Mouse (Mus musculus): ENCODE data around the gene Ehd2.

The Ehd2 gene

GRCm38 (mm10) chr7:15967312-15967711 lies at the start of gene Ehd2:
Ehd2 (minus strand) TSS chr7:15967567.
- DNase-seq = peak; percentile 83

- no peak for DNase-seq
Observed at GRCm38 (mm10) chr7:16015384-16015783, 48.0 kb upstream of the Ehd2 start.

- no peak for DNase-seq
Observed at GRCm38 (mm10) chr7:16014521-16015175, 47.3 kb upstream of the Ehd2 start.

GRCm38 (mm10) chr7:16013722-16014275 lies 46.4 kb upstream of the Ehd2 start:
- DNase-seq = no peak

- peak; percentile 80 for DNase-seq
Observed at GRCm38 (mm10) chr7:16012576-16013263, 45.4 kb upstream of the Ehd2 start.

DNA sequence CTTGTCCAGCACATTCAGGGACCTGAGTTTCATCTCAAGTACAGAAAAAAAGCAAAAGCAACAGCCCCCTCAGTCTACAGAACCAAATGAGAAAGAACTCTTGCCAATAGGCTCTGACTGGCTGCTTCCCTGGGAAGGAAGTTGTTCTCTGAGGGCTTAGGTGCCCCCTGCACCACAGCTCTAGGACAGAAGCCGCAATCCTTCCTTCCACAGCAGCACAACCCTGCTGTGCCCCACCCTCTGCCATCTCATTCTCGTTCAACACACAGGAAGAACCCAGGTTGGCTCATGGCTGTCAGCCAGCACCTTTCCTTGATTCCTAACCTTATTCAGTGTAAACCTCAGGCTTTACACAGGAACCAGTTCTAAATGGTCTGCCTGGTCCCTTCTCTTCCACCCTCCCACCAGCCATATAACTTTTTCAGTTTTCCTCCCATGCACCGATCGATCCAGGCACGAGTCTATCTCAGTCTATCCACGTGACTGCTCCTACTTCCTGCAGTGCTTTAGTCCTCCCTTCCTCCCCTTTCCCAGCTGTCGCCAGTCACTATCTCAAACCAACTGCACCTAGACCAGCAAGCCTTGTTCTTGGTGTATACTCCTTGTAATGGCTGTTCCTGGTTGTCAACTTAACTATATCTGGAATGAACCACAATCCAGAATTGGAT lies 44.2 kb upstream of the Ehd2 start:
- no peak for DNase-seq

- DNase-seq = no peak
Observed at GRCm38 (mm10) chr7:16010649-16011048, 43.3 kb upstream of the Ehd2 start.

- DNase-seq = no peak
Observed at GRCm38 (mm10) chr7:16009636-16010035, 42.3 kb upstream of the Ehd2 start.

- DNase-seq = no peak
Observed at GRCm38 (mm10) chr7:16005020-16005419, 37.7 kb upstream of the Ehd2 start.

DNA sequence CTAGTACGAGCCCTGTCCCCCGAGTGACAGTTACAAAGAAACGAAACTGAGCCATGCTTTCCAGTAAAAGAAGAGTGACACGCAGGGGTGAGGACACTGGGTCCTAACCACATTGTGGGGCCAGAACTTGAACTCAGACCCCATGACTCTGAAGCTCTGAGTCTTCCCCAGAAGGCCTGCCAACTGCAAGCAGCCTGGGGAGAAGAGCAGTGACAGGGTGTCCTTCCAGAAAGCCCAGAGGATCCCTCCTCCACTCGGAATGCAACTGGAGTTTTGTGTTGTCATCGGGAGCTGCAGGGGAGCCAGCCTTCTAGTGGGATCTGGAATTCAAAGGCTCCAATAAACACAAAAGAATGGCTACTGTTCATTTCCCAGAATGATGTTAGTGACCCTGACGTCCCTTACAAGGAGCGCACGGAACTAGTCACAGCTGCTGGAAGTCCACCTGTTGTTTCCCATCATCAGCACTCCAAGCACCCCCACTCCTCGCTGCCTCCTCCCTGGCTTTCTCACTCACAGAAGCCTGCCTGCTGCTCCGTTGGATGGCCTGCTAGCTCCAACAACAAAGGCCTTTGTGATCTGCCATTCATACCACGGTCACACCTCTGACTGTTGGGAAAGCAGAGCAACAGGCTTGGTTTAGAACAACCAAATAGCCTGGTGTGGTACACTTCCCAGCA lies 37.0 kb upstream of the Ehd2 start:
- DNase-seq = no peak

DNA sequence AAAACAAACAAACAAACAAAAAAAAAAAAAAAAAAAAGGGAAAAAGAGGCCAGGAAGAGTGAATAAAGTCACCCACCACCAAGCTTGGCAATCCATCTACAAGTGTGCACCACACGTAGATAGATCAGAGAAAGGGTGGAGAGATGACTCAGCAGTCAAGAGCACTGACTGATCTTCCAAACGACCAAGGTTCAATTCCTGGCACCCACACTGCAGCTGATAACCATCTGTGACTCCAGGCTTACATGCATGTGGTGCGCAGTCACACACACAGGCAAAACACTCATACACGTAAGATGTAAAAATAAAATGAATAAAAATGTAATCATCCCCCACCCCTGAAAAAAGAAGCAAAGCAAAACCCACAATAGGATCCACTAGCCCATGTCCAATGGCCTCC lies 35.7 kb upstream of the Ehd2 start:
- no peak for DNase-seq

DNA sequence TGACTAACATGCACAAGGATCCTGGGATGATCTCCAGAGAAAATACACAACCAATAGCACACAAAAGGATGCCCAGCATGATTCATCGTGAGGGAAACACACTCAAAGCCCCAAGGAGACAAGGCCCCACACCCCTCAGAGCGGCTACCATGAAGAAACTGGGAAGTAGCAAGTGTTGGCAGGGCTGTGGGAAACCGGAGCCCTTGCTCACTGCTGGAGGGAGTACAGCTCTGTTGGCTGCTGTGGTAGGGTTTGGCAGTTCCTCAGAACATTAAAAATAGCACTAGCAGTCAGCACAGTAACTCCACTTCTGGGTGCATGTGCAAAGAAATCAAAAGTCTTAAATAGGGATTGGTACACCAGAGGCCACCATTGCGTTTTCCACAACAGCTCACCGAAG lies 34.8 kb upstream of the Ehd2 start:
- no peak for DNase-seq

GRCm38 (mm10) chr7:16001691-16002090 lies 34.3 kb upstream of the Ehd2 start:
- DNase-seq = no peak

GRCm38 (mm10) chr7:15993789-15994188 lies 26.4 kb upstream of the Ehd2 start:
- DNase-seq = no peak

DNA sequence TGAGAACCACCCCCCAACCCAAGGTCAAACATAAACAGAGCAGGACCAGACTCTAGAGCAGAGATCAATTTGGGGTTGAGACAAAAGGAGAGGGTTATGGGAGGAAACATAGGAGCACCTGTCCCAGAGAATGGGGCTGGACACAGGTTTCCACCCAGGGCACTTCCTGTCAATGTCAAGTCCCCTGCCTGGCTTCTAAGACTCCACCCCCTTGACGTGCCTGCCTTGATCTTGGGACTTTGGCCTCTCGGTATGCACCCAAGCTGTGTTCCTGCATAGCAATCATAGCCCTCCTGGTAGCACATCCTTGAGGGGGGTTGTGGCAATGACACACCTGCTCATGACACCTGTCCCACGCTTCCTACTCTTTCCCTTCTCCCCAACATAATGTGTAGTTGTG lies 25.8 kb upstream of the Ehd2 start:
- DNase-seq = no peak

GRCm38 (mm10) chr7:15991764-15992163 lies 24.4 kb upstream of the Ehd2 start:
- DNase-seq = no peak

DNA sequence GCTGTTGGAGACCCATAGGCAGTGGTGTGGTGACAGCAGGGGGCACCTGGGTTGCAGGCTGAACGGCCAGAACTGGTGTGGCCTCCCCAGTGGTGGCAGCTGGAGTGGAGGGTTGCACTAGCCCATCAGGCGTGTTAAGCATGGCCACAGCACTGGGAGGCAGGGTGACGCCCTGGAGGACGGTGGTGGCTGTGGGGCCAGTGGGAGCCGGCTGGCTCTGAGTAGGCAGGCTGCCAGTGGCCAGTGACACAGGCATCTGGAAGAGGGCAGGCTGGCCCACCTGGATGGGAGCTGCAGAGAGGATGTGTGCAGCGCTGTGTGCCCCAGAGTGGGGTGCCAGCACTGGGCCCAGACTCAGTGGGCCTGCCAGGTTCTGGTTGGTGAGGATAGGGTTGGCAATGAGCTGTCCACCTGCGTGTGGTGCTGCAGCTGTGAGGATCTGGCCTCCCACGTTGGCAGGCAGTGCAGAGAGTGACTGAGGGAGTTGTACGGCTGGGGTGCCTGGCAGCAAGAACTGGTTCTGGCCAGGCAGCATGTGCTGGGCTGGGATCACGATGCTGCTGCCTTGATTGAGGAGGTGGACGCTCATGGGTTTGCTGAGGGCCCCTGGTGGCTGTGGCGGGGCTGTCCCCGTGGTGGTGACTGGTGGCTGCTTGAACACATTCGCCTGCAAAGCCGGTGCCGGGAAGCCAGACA lies 20.4 kb upstream of the Ehd2 start:
- no peak for DNase-seq

- DNase-seq = no peak
Observed at GRCm38 (mm10) chr7:15982729-15983407, 15.5 kb upstream of the Ehd2 start.

DNA sequence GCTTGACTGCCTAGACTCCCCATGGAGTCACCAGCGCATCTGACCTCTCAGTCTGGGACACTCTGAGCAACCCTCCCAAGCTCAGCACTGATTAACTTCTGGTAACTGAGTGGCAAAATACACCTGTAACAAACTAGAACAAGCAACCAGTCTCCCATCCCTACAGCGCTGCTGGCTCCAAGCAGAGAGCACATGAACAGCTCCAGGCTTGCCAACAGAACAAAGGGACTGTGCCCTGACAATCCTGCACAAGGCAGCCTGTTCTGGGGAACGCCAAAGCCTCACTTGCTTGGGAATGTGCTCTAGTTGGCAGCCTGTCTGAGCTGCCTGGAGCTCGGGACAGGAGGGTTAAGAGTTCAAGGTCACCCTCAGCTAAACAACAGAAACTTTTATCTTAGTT lies 14.2 kb upstream of the Ehd2 start:
- no peak for DNase-seq

DNA sequence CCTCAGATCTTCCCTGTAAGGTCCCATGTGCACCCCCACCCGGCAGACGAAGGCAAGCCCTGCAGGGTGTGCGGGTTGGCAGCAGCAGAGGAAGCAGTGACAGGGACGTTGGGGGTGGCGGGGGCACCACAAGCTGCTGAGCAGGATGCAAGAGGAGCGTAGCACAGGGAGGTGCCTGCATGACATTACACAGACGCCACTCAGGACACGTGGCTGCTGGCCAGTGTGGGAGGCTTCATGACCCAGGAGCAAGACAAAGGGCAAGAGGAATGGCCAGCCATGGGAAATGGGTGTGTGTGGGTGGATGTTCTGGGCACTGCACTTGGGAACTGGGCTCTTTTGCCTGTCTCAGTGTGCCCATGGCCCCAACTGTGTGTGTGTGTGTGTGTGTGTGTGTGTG lies 12.9 kb upstream of the Ehd2 start:
- no peak for DNase-seq

DNA sequence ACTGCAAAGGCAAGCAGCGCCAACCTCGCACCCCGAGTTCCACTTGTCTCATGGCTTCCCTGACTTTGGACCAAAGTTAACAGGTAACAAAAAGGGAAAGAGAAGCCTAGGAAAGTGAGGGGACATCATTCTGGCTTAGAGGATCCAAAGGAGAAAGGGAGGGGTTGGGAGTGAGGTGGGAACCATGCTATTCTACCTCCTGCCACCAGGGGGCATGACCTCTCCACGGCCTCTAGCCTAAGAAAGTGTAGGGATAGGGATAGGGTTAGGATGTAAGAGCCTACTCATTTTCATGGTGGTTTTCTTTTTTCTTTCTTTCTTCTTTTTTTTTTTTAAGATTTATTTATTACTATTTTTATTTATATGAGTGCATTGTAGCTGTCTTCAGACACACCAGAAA lies 8.5 kb upstream of the Ehd2 start:
- peak; percentile 61 for DNase-seq

DNA sequence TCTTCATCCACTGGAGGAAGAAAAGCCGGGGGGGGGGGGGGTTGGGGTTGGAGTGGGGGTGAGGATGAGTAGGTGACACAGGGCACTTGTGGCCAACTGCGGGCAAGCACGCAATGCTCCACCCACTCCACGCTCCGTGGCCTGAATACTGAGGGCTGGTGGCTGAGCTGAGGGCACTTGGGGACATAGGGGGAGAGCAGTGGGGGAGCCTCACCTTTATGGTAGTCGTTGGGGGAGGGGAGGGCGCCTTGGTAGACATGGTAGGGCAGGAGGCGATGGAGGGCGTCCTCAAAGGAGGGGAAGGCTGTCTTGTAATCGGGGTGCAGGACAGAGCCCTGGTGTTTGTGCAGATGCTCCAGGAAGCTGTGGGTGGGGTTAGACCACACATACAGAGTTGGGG lies 8.1 kb upstream of the Ehd2 start:
- DNase-seq = peak; percentile 46

Data from thymus, postnatal 4 days (tissue).